Mouse (Mus musculus) liver, embryonic 16.5 days (tissue): Measurements from ENCODE around the gene Syp. TPM values are rescaled to one million over a fixed set of nuclear protein-coding genes. Genes with fewer than 3 reads are reported as not detected.

Experiments used
- ATAC-seq: fragments of 200-750 bp; cut with Nextera tagmentation; 2 replicates; pipeline ENCODE4 v1.8.0; 2017; ENCODE audit warnings: low read depth, mild to moderate bottlenecking, moderate number of reproducible peaks, moderate library complexity
- H3K27ac ChIP-seq: fragments of 300-500 bp; sonication (generic); 2 replicates; pipeline ENCODE4 v1.5.1; 2014; ENCODE audit warnings: mild to moderate bottlenecking, low read length
- H3K27me3 ChIP-seq: fragments of 300-500 bp; sonication (generic); 2 replicates; pipeline ENCODE4 v1.6.1; 2014; ENCODE audit warnings: low read depth, low read length, mixed read lengths; ENCODE audit not compliant: control insufficient read depth, insufficient read depth
- H3K36me3 ChIP-seq: fragments of 300-500 bp; sonication (generic); 2 replicates; pipeline ENCODE4 v1.6.1; 2014; ENCODE audit warnings: mild to moderate bottlenecking; ENCODE audit not compliant: control insufficient read depth, insufficient read depth
- H3K4me1 ChIP-seq: fragments of 300-500 bp; sonication (generic); 2 replicates; pipeline ENCODE4 v1.6.1; 2014; ENCODE audit warnings: low read depth, low read length, mixed read lengths; ENCODE audit not compliant: control insufficient read depth
- H3K4me2 ChIP-seq: fragments of 300-500 bp; sonication (generic); 2 replicates; pipeline ENCODE4 v1.6.1; 2014; ENCODE audit warnings: low read depth, low read length, mixed read lengths
- H3K4me3 ChIP-seq: fragments of 300-500 bp; sonication (generic); 2 replicates; pipeline ENCODE4 v1.5.1; 2014; ENCODE audit warnings: low read depth, mild to moderate bottlenecking, low read length
- H3K9ac ChIP-seq: fragments of 300-500 bp; sonication (generic); 2 replicates; pipeline ENCODE4 v1.6.1; 2014; ENCODE audit warnings: low read depth, low read length
- H3K9me3 ChIP-seq: fragments of 300-500 bp; sonication (generic); replicated peaks from 2 replicates; pipeline ENCODE4 v1.6.1; 2016; ENCODE audit warnings: low read length; ENCODE audit not compliant: control insufficient read depth
- WGBS: fragments of 180-500 bp; shearing (Covaris S2); extraction: QIAGEN DNeasy Blood & Tissue Kit; methylation state at CpG from one replicate; pipeline ENCODE4 v1.1.7; 2014; ENCODE audit not compliant: insufficient replicate concordance; 5-methylcytosine and 5-hydroxymethylcytosine counted together
- polyA plus RNA-seq: library from polyadenylated mRNA; unstranded; fragments of >200 nt; fragmentation: Nextera tagmentation; extraction: Ambion mirVana; gene quantifications from 2 replicates; pipeline ENCODE4 v1.2.1, GENCODE M21; 2015

Syp gene
- polyA plus RNA-seq, 1 experiment from 2014 or later, result 0.32 TPM

- no peaks in the 10 kb centered on the region for H3K4me1 ChIP-seq
- H3K27me3 ChIP-seq, result no peaks in the 10 kb centered on the region
- H3K4me3 ChIP-seq, result no peak overlapping the region
- no peak overlapping the region for H3K4me2 ChIP-seq
- H3K9me3 ChIP-seq, result no peaks in the 10 kb centered on the region
- ATAC-seq, result no peak
- no peak overlapping the region for H3K9ac ChIP-seq
- H3K36me3 ChIP-seq, result no peaks in the 10 kb centered on the region
- no peak overlapping the region for H3K27ac ChIP-seq
- 61% methylated on average over 2 of the region's 2 CpGs for WGBS
Measured at GRCm38 (mm10) chrX:7688321-7688720, 50.0 kb downstream of the Syp start.

DNA sequence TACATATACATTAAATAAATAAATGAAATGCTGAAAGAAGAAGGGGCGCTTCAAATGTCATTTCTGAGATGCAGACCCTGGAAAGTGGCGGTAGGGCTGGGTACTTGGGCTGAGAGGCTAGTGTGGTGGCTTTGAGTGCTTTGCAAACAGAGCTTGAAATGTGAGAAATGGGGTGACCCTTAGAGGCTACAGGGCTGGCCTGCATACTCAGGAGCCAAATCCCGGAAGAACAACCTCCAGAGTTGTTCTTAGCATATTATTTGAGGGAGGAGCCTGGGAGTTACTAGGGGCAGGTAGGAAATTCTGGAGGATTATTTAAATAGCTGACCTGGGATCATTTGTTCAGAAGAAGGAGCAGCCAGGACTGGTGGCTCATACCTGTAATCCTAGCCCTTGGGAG, 52.2 kb downstream of the Syp start:
- Histone ChIP-seq H3K36me3 (no peaks in the 10 kb centered on the region), H3K9me3 (no peaks in the 10 kb centered on the region), H3K4me3 (no peak overlapping the region), H3K9ac (no peak overlapping the region), H3K4me1 (no peaks in the 10 kb centered on the region), H3K27ac (no peak overlapping the region), H3K27me3 (no peaks in the 10 kb centered on the region), H3K4me2 (no peak overlapping the region)
- 44% methylated on average over 3 of the region's 3 CpGs for WGBS
- ATAC-seq, result no peak

GRCm38 (mm10) chrX:7692862-7693261, 54.6 kb downstream of the Syp start:
- H3K9ac ChIP-seq, result no peak overlapping the region
- H3K4me1 ChIP-seq, result no peaks in the 10 kb centered on the region; the same call in 1 of the 2 replicates
- H3K27ac ChIP-seq, result no peak overlapping the region
- no peak overlapping the region for H3K4me2 ChIP-seq
- H3K4me3 ChIP-seq, result no peak overlapping the region
- WGBS, result 29% methylated on average over 4 of the region's 4 CpGs
- H3K9me3 ChIP-seq, result no peaks in the 10 kb centered on the region
- ATAC-seq, result no peak
- H3K36me3 ChIP-seq, result no peaks in the 10 kb centered on the region
- H3K27me3 ChIP-seq, result no peaks in the 10 kb centered on the region

DNA sequence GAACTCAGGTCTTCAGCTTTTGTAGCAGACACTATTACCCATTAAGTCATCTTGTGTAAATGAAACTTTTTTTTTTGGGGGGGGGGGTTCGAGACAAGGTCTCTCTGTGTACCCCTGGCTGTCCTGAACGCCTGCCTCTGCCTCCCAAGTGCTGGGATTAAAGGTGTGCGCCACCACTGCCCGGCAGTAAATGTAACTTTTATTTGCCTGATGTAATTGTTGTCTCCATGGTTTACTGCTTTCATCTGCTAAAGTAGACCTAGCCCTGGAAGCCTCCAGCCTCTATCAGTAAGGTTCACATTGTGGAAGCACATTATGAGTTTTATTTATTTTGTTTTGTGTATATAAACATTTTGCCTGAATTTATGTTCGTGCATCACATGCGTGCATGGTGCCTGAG, 58.2 kb downstream of the Syp start:
- Histone ChIP-seq H3K27ac (no peak overlapping the region), H3K27me3 (no peaks in the 10 kb centered on the region), H3K4me2 (peak overlapping the region; percentile 37), H3K9me3 (no peaks in the 10 kb centered on the region), H3K4me1 (no peaks in the 10 kb centered on the region; the same call in none of the 2 replicates), H3K9ac (no peak overlapping the region), H3K4me3 (peak overlapping the region; percentile 75), H3K36me3 (peaks cover 4% of the 10 kb centered on the region; the same call in 1 of the 2 replicates)
- WGBS, result 32% methylated on average over 6 of the region's 6 CpGs
- ATAC-seq, result no peak

DNA sequence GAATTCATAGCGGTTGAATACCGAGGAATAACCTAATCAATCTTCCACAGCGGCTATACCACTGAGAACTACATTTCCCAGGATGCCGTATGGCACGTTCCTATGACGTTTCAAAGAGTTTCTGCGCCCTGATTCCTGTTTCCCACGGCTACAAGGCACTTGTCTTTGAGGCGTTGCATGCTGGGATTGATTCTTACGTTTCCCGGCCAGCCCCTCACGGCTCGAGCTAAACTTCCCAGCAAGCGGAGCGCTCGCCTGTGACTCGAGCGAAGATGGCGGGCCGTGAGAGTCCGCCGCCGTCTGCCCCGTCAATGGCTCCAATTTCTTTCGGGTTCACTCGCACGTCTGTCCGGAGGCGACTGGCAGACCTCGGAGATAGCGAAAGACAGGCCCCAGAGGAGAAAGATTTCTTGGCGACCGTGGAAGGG, 58.7 kb downstream of the Syp start, which contains the start of gene Gpkow:
Gene Gpkow, plus strand, starts transcription at position 178 of the 428 bp plus-strand sequence.
- peak; percentile 97 for ATAC-seq
- peak within 1 kb of the TSS; percentile 64 for H3K27ac ChIP-seq
- peak within 1 kb of the TSS; percentile 75 for H3K4me3 ChIP-seq
- H3K9ac ChIP-seq, result peak within 1 kb of the TSS; percentile 77
- H3K27me3 ChIP-seq, result no peaks in the 10 kb centered on the region
- H3K4me1 ChIP-seq, result no peaks in the 10 kb centered on the region; the same call in none of the 2 replicates
- H3K36me3 ChIP-seq, result peaks cover 4% of the 10 kb centered on the region; the same call in 1 of the 2 replicates
- H3K4me2 ChIP-seq, result peak within 1 kb of the TSS; percentile 44
- H3K9me3 ChIP-seq, result no peaks in the 10 kb centered on the region
- WGBS, result 11% methylated on average over 33 of the region's 33 CpGs

Other genes with a start within 250 kb of the Syp start
- 0.09 TPM in 1 of 2 replicates, not detected in the other for gene Foxp3, start 64.8 kb upstream of the Syp start, polyA plus RNA-seq
- 0.21 and 0.24 TPM in 2 replicates for gene Ppp1r3f, start 64.2 kb upstream of the Syp start, polyA plus RNA-seq
- 17.3 and 17.6 TPM in 2 replicates for gene Ccdc22, start 33.0 kb upstream of the Syp start, polyA plus RNA-seq
- gene Cacna1f, start 31.4 kb upstream of the Syp start, polyA plus RNA-seq, result 0.04 and 0.06 TPM in 2 replicates
- 1.4 and 2.3 TPM in 2 replicates for gene Prickle3, start 18.8 kb downstream of the Syp start, polyA plus RNA-seq
- gene Plp2, start 32.9 kb downstream of the Syp start, polyA plus RNA-seq, result 24.8 and 29.2 TPM in 2 replicates
- 0.12 TPM in 1 of 2 replicates, not detected in the other for gene Magix, start 42.8 kb downstream of the Syp start, polyA plus RNA-seq
- 13.4 and 14.0 TPM in 2 replicates for gene Gpkow, start 58.7 kb downstream of the Syp start, polyA plus RNA-seq
- gene Wdr45, start 75.9 kb downstream of the Syp start, polyA plus RNA-seq, result 19.9 and 21.8 TPM in 2 replicates
- 0.27 and 0.51 TPM in 2 replicates for gene Gm45208, start 83.8 kb downstream of the Syp start, polyA plus RNA-seq
- gene Praf2, start 90.0 kb downstream of the Syp start, polyA plus RNA-seq, result 5.2 and 6.0 TPM in 2 replicates
- gene Ccdc120, start 112.4 kb downstream of the Syp start, polyA plus RNA-seq, result 1.6 and 1.9 TPM in 2 replicates
- gene Tfe3, start 124.1 kb downstream of the Syp start, polyA plus RNA-seq, result 9.5 and 11.4 TPM in 2 replicates
- 27.7 and 28.9 TPM in 2 replicates for gene Gripap1, start 151.3 kb downstream of the Syp start, polyA plus RNA-seq
- 0.19 TPM in 2 replicates for gene Kcnd1, start 183.8 kb downstream of the Syp start, polyA plus RNA-seq
- gene Otud5, start 202.9 kb downstream of the Syp start, polyA plus RNA-seq, result 32.9 and 42.5 TPM in 2 replicates
- 3.1 and 3.5 TPM in 2 replicates for gene Pim2, start 239.8 kb downstream of the Syp start, polyA plus RNA-seq
- gene Slc35a2, start 245.6 kb downstream of the Syp start, polyA plus RNA-seq, result 13.5 and 14.2 TPM in 2 replicates